Mouse (Mus musculus): Measurements from ENCODE around the gene Slc22a14. TPM values are rescaled to one million over a fixed set of nuclear protein-coding genes. Genes with fewer than 3 reads are reported as not detected.
"Not testable (repeated sequence)": the region's sequence is repeated elsewhere in the genome, so short reads cannot be mapped to it uniquely, and the experiment has no call there.

The Slc22a14 gene
- polyA plus RNA-seq, 1 experiment: 379 TPM

- Histone ChIP-seq H3K27ac (ENCODE audit: control insufficient read depth, insufficient read depth, low read depth, low read length) (no peak overlapping the region), H3K36me3 (ENCODE audit: control insufficient read depth, insufficient read depth, low read length) (no peaks in the 10 kb centered on the region), H3K27me3 (ENCODE audit: control insufficient read depth, insufficient read depth, low read length) (no peaks in the 10 kb centered on the region), H3K4me3 (ENCODE audit: control insufficient read depth, low read depth, low read length) (no peak overlapping the region), H3K4me1 (ENCODE audit: control insufficient read depth, insufficient read depth, low read length) (no peaks in the 10 kb centered on the region)
- TF ChIP-seq POLR2A (IDR thresholded peaks at IDR 0.05; ENCODE audit: control insufficient read depth, low read depth, low read length): no peak
Measured at GRCm38 (mm10) chr9:119375008-119375407, 9.7 kb upstream of the Slc22a14 start.

DNA sequence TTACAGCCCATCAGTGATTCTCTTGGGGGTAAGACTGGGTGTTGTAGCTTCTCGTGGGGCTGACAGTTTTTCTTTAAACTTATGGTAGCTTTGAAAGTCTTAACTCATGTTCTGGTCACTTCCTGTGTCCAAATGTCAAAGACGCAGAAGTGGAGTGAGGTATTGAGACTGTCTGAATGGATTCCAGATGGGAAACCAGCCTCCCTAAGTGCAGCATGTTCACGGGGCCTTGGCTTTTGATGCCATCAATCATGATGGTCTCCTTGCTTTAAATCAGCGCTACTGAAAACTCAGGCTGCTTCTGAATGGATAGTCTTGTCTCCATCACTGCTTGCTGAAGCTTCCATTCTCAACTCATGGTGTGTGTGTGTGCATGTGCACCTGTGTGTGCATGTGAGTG, 5.9 kb upstream of the Slc22a14 start:
- TF ChIP-seq CTCF (IDR thresholded peaks at IDR 0.05; ENCODE audit: control insufficient read depth, insufficient read depth, insufficient replicate concordance, low read depth, low read length) (no peak), POLR2A (IDR thresholded peaks at IDR 0.05; ENCODE audit: control insufficient read depth, low read depth, low read length) (no peak)
- Histone ChIP-seq H3K4me1 (ENCODE audit: control insufficient read depth, insufficient read depth, low read length) (no peaks in the 10 kb centered on the region), H3K4me3 (ENCODE audit: control insufficient read depth, low read depth, low read length) (no peak overlapping the region), H3K36me3 (ENCODE audit: control insufficient read depth, insufficient read depth, low read length) (no peaks in the 10 kb centered on the region), H3K27me3 (ENCODE audit: control insufficient read depth, insufficient read depth, low read length) (no peaks in the 10 kb centered on the region), H3K27ac (ENCODE audit: control insufficient read depth, insufficient read depth, low read depth, low read length) (no peak overlapping the region)

DNA sequence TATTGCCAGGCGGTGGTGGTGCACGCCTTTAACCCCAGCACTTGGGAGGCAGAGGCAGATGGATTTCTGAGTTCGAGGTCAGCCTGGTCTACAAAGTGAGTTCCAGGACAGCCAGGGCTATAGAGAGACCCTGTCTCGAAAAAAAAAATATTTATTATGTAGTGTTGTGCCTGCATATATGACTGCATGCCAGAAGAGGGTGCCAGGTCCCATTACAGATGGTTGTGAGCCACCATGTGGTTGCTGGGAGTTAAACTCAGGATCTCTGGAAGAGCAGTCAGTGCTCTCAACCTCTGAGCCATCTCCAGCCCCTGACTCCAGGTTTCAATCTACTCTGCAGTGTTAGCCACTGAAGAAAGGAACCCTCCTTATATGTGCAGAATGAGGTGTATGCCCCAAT, 5.4 kb upstream of the Slc22a14 start:
- not testable (repeated sequence) for H3K27me3 ChIP-seq (ENCODE audit: control insufficient read depth, insufficient read depth, low read length); H3K4me3 ChIP-seq (ENCODE audit: control insufficient read depth, low read depth, low read length); H3K4me1 ChIP-seq (ENCODE audit: control insufficient read depth, insufficient read depth, low read length); H3K27ac ChIP-seq (ENCODE audit: control insufficient read depth, insufficient read depth, low read depth, low read length); H3K36me3 ChIP-seq (ENCODE audit: control insufficient read depth, insufficient read depth, low read length)

GRCm38 (mm10) chr9:119368367-119368766, 3.0 kb upstream of the Slc22a14 start:
- H3K36me3 ChIP-seq (ENCODE audit: control insufficient read depth, insufficient read depth, low read length): no peaks in the 10 kb centered on the region

DNA sequence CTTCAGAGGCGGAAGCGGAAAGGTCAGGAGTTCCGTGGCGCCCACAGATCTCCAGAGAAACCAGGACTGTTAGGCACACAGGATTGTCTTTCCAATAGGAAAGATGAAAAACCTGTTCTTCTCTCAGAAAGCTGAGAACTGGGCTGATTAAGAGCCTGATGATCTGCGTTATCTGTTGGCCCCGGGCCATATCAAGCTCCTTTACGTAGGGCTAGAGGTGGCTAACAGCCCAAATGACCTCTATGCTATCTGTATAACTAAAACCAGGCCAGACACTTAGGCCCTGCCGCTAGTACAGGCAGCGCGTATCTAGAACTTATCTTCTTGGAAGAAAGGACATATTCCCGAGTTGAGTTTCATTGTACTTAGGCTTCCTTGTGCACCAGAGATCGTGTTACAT, 2.1 kb downstream of the Slc22a14 start:
- Histone ChIP-seq H3K36me3 (ENCODE audit: control insufficient read depth, insufficient read depth, low read length) (no peaks in the 10 kb centered on the region), H3K27me3 (ENCODE audit: control insufficient read depth, insufficient read depth, low read length) (no peaks in the 10 kb centered on the region), H3K4me1 (ENCODE audit: control insufficient read depth, insufficient read depth, low read length) (no peaks in the 10 kb centered on the region), H3K27ac (ENCODE audit: control insufficient read depth, insufficient read depth, low read depth, low read length) (no peak overlapping the region), H3K4me3 (ENCODE audit: control insufficient read depth, low read depth, low read length) (no peak overlapping the region)
- no peak for TF ChIP-seq POLR2A (IDR thresholded peaks at IDR 0.05; ENCODE audit: control insufficient read depth, low read depth, low read length)

More at GRCm38 (mm10) chr9:119368367-119368766, 3.0 kb upstream of the Slc22a14 start:
- no peaks in the 10 kb centered on the region for H3K4me1 ChIP-seq (ENCODE audit: control insufficient read depth, insufficient read depth, low read length)
- H3K4me3 ChIP-seq (ENCODE audit: control insufficient read depth, low read depth, low read length): no peak overlapping the region
- TF ChIP-seq POLR2A (IDR thresholded peaks at IDR 0.05; ENCODE audit: control insufficient read depth, low read depth, low read length) (no peak), CTCF (IDR thresholded peaks at IDR 0.05; ENCODE audit: control insufficient read depth, insufficient read depth, insufficient replicate concordance, low read depth, low read length) (no peak)
- H3K27me3 ChIP-seq (ENCODE audit: control insufficient read depth, insufficient read depth, low read length): no peaks in the 10 kb centered on the region
- H3K27ac ChIP-seq (ENCODE audit: control insufficient read depth, insufficient read depth, low read depth, low read length): no peak overlapping the region

DNA sequence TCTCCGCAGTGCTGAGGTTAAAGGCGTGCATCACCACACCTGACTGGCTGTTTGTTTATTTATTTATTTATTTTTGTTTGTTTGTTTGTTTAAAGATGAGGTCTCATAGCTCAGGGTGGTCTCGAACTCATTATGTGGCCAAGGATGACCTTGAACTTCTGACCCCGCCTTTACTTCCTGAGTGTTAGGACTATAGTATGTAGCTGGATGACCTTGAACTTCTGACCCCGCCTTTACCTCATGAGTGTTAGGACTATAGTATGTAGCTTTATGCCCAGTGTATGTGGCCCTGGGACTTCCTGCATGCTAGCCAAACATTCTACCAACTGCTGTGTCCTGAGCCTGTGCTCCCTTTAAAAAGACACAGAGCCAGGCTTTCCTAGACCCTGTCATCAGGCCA, 3.9 kb downstream of the Slc22a14 start:
- H3K27ac ChIP-seq (ENCODE audit: control insufficient read depth, insufficient read depth, low read depth, low read length): no peak overlapping the region
- TF ChIP-seq CTCF (IDR thresholded peaks at IDR 0.05; ENCODE audit: control insufficient read depth, insufficient read depth, insufficient replicate concordance, low read depth, low read length) (no peak), POLR2A (IDR thresholded peaks at IDR 0.05; ENCODE audit: control insufficient read depth, low read depth, low read length) (no peak)

GRCm38 (mm10) chr9:119358058-119358429, 7.3 kb downstream of the Slc22a14 start:
- Histone ChIP-seq H3K4me1 (ENCODE audit: control insufficient read depth, insufficient read depth, low read length) (peaks cover 8% of the 10 kb centered on the region), H3K27ac (ENCODE audit: control insufficient read depth, insufficient read depth, low read depth, low read length) (no peak overlapping the region), H3K27me3 (ENCODE audit: control insufficient read depth, insufficient read depth, low read length) (no peaks in the 10 kb centered on the region), H3K4me3 (ENCODE audit: control insufficient read depth, low read depth, low read length) (peak overlapping the region; percentile 2; the same call in 1 of the 2 replicates), H3K36me3 (ENCODE audit: control insufficient read depth, insufficient read depth, low read length) (no peaks in the 10 kb centered on the region)
- TF ChIP-seq CTCF (IDR thresholded peaks at IDR 0.05; ENCODE audit: control insufficient read depth, insufficient read depth, insufficient replicate concordance, low read depth, low read length) (no peak), POLR2A (IDR thresholded peaks at IDR 0.05; ENCODE audit: control insufficient read depth, low read depth, low read length) (no peak)

More for the DNA sequence above, 3.9 kb downstream of the Slc22a14 start:
- peaks cover 8% of the 10 kb centered on the region for H3K4me1 ChIP-seq (ENCODE audit: control insufficient read depth, insufficient read depth, low read length)
- H3K36me3 ChIP-seq (ENCODE audit: control insufficient read depth, insufficient read depth, low read length): no peaks in the 10 kb centered on the region
- H3K27me3 ChIP-seq (ENCODE audit: control insufficient read depth, insufficient read depth, low read length): no peaks in the 10 kb centered on the region
- no peak overlapping the region for H3K4me3 ChIP-seq (ENCODE audit: control insufficient read depth, low read depth, low read length)

DNA sequence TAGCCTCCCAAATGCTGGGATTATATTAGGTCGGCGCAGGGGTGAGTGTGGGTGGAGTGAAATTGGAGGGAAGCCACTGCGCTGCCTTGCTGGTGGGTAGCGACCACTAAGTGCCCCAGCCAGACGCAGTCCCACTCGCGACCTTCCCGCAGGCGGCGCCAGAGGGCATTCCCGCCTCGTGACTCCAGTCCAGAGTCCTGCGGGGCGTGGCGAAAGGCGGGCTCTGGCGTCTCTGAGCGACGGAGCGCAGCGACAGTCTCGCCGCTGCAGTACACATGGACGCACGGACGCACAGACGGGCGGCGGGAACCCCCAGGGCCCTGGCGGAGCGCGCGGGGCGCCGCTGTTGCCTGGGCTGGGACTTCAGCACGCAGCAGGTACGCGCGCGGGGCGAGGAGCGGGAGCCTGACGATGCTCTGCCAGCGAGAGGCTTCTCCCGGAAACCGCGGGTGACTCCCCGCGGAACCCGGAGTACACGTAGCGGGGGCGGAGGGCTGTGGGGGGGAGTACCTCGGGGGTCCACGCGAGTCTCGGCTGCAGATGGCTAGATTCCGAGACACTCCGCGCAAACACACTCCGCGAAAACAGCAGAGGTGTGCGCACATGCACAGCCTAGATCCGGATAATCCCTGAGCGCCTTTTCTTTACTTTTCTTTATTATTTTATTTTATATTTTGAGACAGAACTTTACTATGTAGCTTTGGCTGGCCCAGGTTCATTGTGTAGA, 7.9 kb downstream of the Slc22a14 start, which contains the start of gene Xylb:
TSS of gene Xylb (plus strand) at position 51 of the 727 bp plus-strand sequence.
- peak within 1 kb of the TSS; percentile 17; the same call in 1 of the 2 replicates for H3K27ac ChIP-seq (ENCODE audit: control insufficient read depth, insufficient read depth, low read depth, low read length)
- peak; percentile 51 for TF ChIP-seq POLR2A (IDR thresholded peaks at IDR 0.05; ENCODE audit: control insufficient read depth, low read depth, low read length)
- TF ChIP-seq CTCF (IDR thresholded peaks at IDR 0.05; ENCODE audit: control insufficient read depth, insufficient read depth, insufficient replicate concordance, low read depth, low read length): peak; percentile 67; the same call in 1 of the 2 replicates
- H3K4me1 ChIP-seq (ENCODE audit: control insufficient read depth, insufficient read depth, low read length): peaks cover 8% of the 10 kb centered on the region
- peak within 1 kb of the TSS; percentile 82 for H3K4me3 ChIP-seq (ENCODE audit: control insufficient read depth, low read depth, low read length)
- H3K27me3 ChIP-seq (ENCODE audit: control insufficient read depth, insufficient read depth, low read length): no peaks in the 10 kb centered on the region
- H3K36me3 ChIP-seq (ENCODE audit: control insufficient read depth, insufficient read depth, low read length): no peaks in the 10 kb centered on the region
